Mouse (Mus musculus) lung, embryonic 15.5 days (tissue): ENCODE results near the gene Gcc1. TPM values are rescaled to one million over a fixed set of nuclear protein-coding genes. Genes with fewer than 3 reads are reported as not detected.

Experiments used
- ATAC-seq: fragments of 200-750 bp; cut with Nextera tagmentation; 2 replicates; pipeline ENCODE4 v1.8.0; 2017; ENCODE audit warnings: moderate number of reproducible peaks, borderline replicate concordance; ENCODE audit not compliant: low FRiP score, low TSS enrichment; ENCODE audit errors: extremely low read depth
- H3K27ac ChIP-seq: fragments of 300-500 bp; sonication (generic); 2 replicates; pipeline ENCODE4 v1.5.1; 2015; ENCODE audit warnings: moderate library complexity, mild to moderate bottlenecking, inconsistent platforms
- H3K27me3 ChIP-seq: fragments of 300-500 bp; sonication (generic); 2 replicates; pipeline ENCODE4 v1.6.1; 2015; ENCODE audit warnings: inconsistent platforms
- H3K36me3 ChIP-seq: fragments of 300-500 bp; sonication (generic); 2 replicates; pipeline ENCODE4 v1.6.1; 2015; ENCODE audit warnings: inconsistent platforms
- H3K4me1 ChIP-seq: fragments of 300-500 bp; sonication (generic); 2 replicates; pipeline ENCODE4 v1.6.1; 2015; ENCODE audit warnings: inconsistent platforms
- H3K4me2 ChIP-seq: fragments of 300-500 bp; sonication (generic); 2 replicates; pipeline ENCODE4 v1.6.1; 2015; ENCODE audit warnings: inconsistent platforms, mild to moderate bottlenecking, moderate library complexity
- H3K4me3 ChIP-seq: fragments of 300-500 bp; sonication (generic); 2 replicates; pipeline ENCODE4 v1.5.1; 2015; ENCODE audit warnings: mild to moderate bottlenecking, inconsistent platforms
- H3K9ac ChIP-seq: fragments of 300-500 bp; sonication (generic); 2 replicates; pipeline ENCODE4 v1.6.1; 2015; ENCODE audit warnings: inconsistent platforms
- H3K9me3 ChIP-seq: fragments of 300-500 bp; sonication (generic); 2 replicates; pipeline ENCODE4 v1.6.1; 2016; ENCODE audit warnings: inconsistent platforms
- WGBS: fragments of 180-500 bp; shearing (Covaris S2); methylation state at CpG from one replicate; pipeline ENCODE4 v1.1.7; 2015; 5-methylcytosine and 5-hydroxymethylcytosine counted together
- polyA plus RNA-seq: library from polyadenylated mRNA; unstranded; fragments of >200 nt; fragmentation: Nextera tagmentation; extraction: Ambion mirVana; gene quantifications from 2 replicates; pipeline ENCODE4 v1.2.1, GENCODE M21; 2015

Gene Gcc1
- 10.3 and 12.1 TPM in 2 replicates for polyA plus RNA-seq

- Histone ChIP-seq H3K36me3 (peaks cover 21% of the 10 kb centered on the region), H3K27ac (no peak within 1 kb of the TSS), H3K9me3 (no peaks in the 10 kb centered on the region), H3K27me3 (no peaks in the 10 kb centered on the region), H3K4me2 (no peak within 1 kb of the TSS), H3K4me3 (no peak within 1 kb of the TSS), H3K4me1 (peaks cover 9% of the 10 kb centered on the region), H3K9ac (no peak within 1 kb of the TSS)
- WGBS, result 89% methylated on average over 3 of the region's 3 CpGs
- no peak for ATAC-seq
These were observed at the start of gene Gcc1 for GRCm38 (mm10) chr6:28428290-28428689. Gene Gcc1, minus strand, starts transcription at chr6:28428390.

- Histone ChIP-seq H3K36me3 (no peaks in the 10 kb centered on the region), H3K4me3 (no peak within 1 kb of the TSS), H3K4me1 (peaks cover 5% of the 10 kb centered on the region; the same call in 1 of the 2 replicates), H3K9me3 (no peaks in the 10 kb centered on the region), H3K4me2 (no peak within 1 kb of the TSS), H3K27me3 (no peaks in the 10 kb centered on the region), H3K27ac (no peak within 1 kb of the TSS), H3K9ac (no peak within 1 kb of the TSS)
- 81% methylated on average over 5 of the region's 5 CpGs for WGBS
- ATAC-seq, result no peak
These were observed 46.6 kb upstream of the Gcc1 start, which contains the start of gene Snd1 for GRCm38 (mm10) chr6:28474839-28475238. Gene Snd1, plus strand, starts transcription at chr6:28475139.

DNA sequence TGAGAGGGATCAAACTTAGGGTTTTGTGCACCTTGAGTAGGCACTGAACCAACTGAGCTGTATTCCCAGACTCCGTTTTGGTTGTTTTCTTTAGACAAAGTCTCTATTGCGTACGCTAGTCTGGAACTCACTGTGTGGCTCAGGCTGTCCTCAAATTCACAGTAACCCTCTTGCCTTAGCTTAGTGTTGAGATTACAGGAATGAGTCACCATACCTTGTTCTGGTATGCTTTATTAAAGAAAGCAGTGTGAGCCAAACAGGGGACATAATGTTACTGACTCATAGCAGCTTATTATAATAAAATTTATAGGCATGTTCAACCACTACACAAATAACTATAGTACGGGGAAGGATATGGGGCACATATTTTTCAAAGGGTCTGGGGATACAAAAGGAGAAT, 46.0 kb upstream of the Gcc1 start:
- Histone ChIP-seq H3K4me3 (no peak overlapping the region), H3K9ac (no peak overlapping the region), H3K36me3 (no peaks in the 10 kb centered on the region), H3K4me2 (no peak overlapping the region), H3K9me3 (no peaks in the 10 kb centered on the region), H3K4me1 (peaks cover 5% of the 10 kb centered on the region; the same call in 1 of the 2 replicates), H3K27me3 (no peaks in the 10 kb centered on the region), H3K27ac (no peak overlapping the region)
- no peak for ATAC-seq
- WGBS, result 84% methylated on average over 4 of the region's 4 CpGs

GRCm38 (mm10) chr6:28471284-28472035, 43.3 kb upstream of the Gcc1 start:
- Histone ChIP-seq H3K36me3 (no peaks in the 10 kb centered on the region), H3K4me2 (no peak overlapping the region), H3K4me1 (no peaks in the 10 kb centered on the region), H3K27ac (no peak overlapping the region), H3K9ac (no peak overlapping the region), H3K4me3 (no peak overlapping the region), H3K27me3 (no peaks in the 10 kb centered on the region), H3K9me3 (no peaks in the 10 kb centered on the region)
- WGBS, result 83% methylated on average over 9 of the region's 9 CpGs
- no peak for ATAC-seq

DNA sequence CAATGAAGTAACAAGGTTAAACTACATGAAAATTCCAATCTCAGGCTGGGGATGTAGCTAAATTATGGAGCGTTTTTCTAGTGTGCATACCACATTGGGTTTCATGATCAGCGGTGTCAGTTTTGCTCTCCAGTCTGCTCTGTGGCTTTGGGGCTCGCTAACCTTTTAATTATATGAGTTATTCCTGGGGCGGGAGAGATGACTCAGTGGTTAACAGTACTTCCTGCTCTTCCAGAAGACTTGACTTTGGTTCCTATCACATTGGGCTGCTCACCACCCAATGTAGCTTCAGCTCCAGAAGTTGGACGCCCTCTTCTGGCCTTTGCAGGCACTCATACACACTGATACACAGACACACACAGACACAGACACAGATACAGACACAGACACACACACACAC, 42.4 kb upstream of the Gcc1 start:
- Histone ChIP-seq H3K4me2 (no peak overlapping the region), H3K9ac (no peak overlapping the region), H3K9me3 (no peaks in the 10 kb centered on the region), H3K27me3 (no peaks in the 10 kb centered on the region), H3K4me1 (no peaks in the 10 kb centered on the region), H3K27ac (no peak overlapping the region), H3K4me3 (no peak overlapping the region), H3K36me3 (no peaks in the 10 kb centered on the region)
- WGBS, result 71% methylated on average over 5 of the region's 5 CpGs
- no peak for ATAC-seq

- no peaks in the 10 kb centered on the region for H3K36me3 ChIP-seq
- no peaks in the 10 kb centered on the region for H3K9me3 ChIP-seq
- ATAC-seq, result no peak
- no peaks in the 10 kb centered on the region for H3K27me3 ChIP-seq
- H3K4me1 ChIP-seq, result no peaks in the 10 kb centered on the region
- H3K9ac ChIP-seq, result no peak overlapping the region
- 49% methylated on average over 4 of the region's 4 CpGs for WGBS
- no peak overlapping the region for H3K4me3 ChIP-seq
- no peak overlapping the region for H3K27ac ChIP-seq
- H3K4me2 ChIP-seq, result no peak overlapping the region
These were observed 41.9 kb upstream of the Gcc1 start for GRCm38 (mm10) chr6:28470017-28470602.

DNA sequence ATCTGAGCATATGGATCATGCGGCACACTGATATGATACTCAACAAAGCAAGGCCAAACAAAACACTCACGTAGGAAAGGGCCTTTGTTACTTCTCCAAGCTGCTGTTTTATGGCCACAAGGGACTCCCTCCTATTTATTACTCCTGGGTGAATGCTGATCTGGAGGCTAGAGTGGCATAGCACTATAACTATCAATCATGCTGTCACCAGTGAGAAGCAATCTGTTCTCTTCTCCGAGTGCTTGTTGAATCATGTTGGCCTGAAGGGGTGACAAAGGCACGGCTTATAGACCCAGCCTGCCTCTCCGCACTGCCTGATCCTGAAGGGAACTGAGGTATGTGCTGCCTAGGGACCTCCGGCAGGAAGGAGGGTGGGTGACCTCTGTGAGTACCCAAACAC, 36.4 kb upstream of the Gcc1 start:
- ATAC-seq, result no peak
- Histone ChIP-seq H3K36me3 (no peaks in the 10 kb centered on the region), H3K4me2 (no peak overlapping the region), H3K9ac (no peak overlapping the region), H3K4me3 (no peak overlapping the region), H3K27ac (no peak overlapping the region), H3K27me3 (no peaks in the 10 kb centered on the region), H3K9me3 (no peaks in the 10 kb centered on the region), H3K4me1 (no peaks in the 10 kb centered on the region)
- 25% methylated on average over 6 of the region's 6 CpGs for WGBS

GRCm38 (mm10) chr6:28460534-28460933, 32.3 kb upstream of the Gcc1 start:
- H3K27ac ChIP-seq, result no peak overlapping the region
- H3K9ac ChIP-seq, result no peak overlapping the region
- H3K4me1 ChIP-seq, result no peaks in the 10 kb centered on the region
- H3K27me3 ChIP-seq, result no peaks in the 10 kb centered on the region
- no peak overlapping the region for H3K4me3 ChIP-seq
- no peaks in the 10 kb centered on the region for H3K9me3 ChIP-seq
- no peak for ATAC-seq
- no peaks in the 10 kb centered on the region for H3K36me3 ChIP-seq
- WGBS, result 5% methylated on average over 5 of the region's 5 CpGs
- H3K4me2 ChIP-seq, result no peak overlapping the region

DNA sequence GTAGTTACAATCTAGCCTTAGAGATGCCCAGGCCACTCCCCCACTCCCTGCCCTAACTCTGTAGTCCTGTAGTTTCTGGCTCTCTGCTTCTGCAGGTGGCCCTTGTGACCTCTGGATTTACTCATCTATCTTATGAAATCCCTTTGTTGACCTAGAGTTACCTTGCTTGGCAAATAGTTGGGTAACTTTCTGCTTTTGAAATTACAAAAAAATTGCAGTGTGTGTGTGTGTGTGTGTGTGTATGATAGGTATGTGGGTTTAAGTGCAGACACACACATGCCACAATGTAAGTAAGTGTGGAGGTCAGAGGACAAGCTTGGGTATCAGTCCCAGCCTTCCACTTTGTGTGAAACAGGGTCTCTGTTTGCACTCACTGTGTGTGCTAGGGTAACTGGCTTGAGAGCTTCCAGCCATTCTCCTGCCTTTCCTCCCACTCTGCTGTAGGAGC, 31.1 kb upstream of the Gcc1 start:
- no peak for ATAC-seq
- H3K4me3 ChIP-seq, result no peak overlapping the region
- no peaks in the 10 kb centered on the region for H3K9me3 ChIP-seq
- no peak overlapping the region for H3K27ac ChIP-seq
- H3K4me1 ChIP-seq, result no peaks in the 10 kb centered on the region
- H3K27me3 ChIP-seq, result no peaks in the 10 kb centered on the region
- H3K36me3 ChIP-seq, result no peaks in the 10 kb centered on the region
- H3K9ac ChIP-seq, result no peak overlapping the region
- H3K4me2 ChIP-seq, result no peak overlapping the region

DNA sequence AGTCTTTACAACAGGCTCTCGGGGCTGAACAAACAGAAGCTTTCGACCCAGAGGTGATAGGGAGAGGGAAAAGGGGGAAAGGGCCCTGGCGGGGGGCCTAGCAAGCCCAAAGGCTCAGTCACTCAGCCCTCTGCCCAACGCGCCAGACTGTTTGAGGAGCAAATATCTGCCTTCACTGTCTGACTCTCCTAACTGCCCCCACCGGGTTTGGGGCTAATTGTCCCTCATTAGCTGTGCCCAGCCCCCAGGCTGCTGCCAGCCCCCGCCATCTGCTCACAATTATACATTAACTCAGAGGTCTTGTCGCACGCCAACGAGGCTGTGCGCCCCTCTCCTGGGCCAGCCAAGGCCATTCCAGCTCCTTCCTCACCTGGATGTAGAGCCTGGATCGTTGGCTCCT, 22.8 kb upstream of the Gcc1 start:
- Histone ChIP-seq H3K27me3 (peaks cover 31% of the 10 kb centered on the region), H3K4me1 (no peaks in the 10 kb centered on the region), H3K4me3 (no peak overlapping the region), H3K27ac (no peak overlapping the region), H3K9me3 (no peaks in the 10 kb centered on the region), H3K36me3 (no peaks in the 10 kb centered on the region), H3K9ac (no peak overlapping the region), H3K4me2 (no peak overlapping the region)
- under 1% methylated on average over 11 of the region's 12 CpGs for WGBS
- no peak for ATAC-seq

DNA sequence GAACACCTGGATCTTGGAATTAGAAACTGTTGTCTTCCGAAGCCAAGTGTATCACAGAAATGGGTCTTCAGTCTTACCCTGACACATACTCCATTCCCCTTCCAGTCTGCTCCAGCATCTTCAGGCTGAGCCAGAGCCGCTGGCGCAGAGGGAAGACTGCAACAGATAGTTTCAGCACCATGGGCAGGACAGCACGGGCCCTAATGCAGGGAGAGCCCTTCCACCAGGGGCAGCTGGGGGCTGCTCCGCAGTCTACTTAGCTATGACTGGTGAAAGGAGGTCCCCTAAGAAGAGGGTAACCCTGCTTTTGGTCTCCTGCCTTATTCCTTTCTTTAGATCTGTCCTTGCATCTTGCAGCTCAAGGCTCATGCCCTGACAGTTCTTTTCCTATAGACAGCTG, 22.3 kb upstream of the Gcc1 start:
- Histone ChIP-seq H3K27me3 (peaks cover 31% of the 10 kb centered on the region), H3K4me2 (no peak overlapping the region), H3K27ac (no peak overlapping the region), H3K9ac (no peak overlapping the region), H3K36me3 (no peaks in the 10 kb centered on the region), H3K4me3 (no peak overlapping the region), H3K9me3 (no peaks in the 10 kb centered on the region), H3K4me1 (no peaks in the 10 kb centered on the region)
- no peak for ATAC-seq
- 14% methylated on average over 5 of the region's 5 CpGs for WGBS

DNA sequence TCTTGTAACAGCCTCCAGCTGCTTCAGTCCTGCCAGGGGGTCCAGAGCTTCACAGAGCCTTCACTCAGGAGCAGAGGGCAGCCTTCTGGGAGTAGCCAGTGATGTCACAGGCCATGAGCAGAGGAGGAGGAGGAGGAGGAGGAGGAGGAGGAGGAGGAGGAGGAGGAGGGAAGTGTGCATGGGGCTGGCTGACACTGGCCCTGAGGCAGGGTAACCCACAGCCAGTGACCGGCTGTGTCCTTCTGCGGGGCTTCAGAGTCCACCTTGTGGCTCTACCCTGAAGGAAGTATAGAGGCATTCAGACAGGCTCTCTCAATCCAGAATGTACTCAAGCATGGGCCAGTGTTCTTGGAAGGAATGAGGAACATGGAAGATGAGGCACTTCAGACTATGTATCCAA, 21.1 kb upstream of the Gcc1 start, which contains the start of gene Pax4:
TSS of gene Pax4 (minus strand) at position 101 of the 400 bp plus-strand sequence.
- Histone ChIP-seq H3K9me3 (no peaks in the 10 kb centered on the region), H3K4me2 (no peak within 1 kb of the TSS), H3K36me3 (no peaks in the 10 kb centered on the region), H3K4me1 (no peaks in the 10 kb centered on the region), H3K27ac (no peak within 1 kb of the TSS), H3K9ac (no peak within 1 kb of the TSS), H3K4me3 (no peak within 1 kb of the TSS), H3K27me3 (peaks cover 31% of the 10 kb centered on the region)
- ATAC-seq, result no peak
- WGBS, result 72% methylated on average over 2 of the region's 2 CpGs
